Mouse (Mus musculus) thymus, postnatal 25 days (tissue): ENCODE results near the gene Gm21698.
"Not testable (repeated sequence)": the region's sequence is repeated elsewhere in the genome, so short reads cannot be mapped to it uniquely, and the experiment has no call there.

Source experiments
- DNase-seq: peaks from one replicate; pipeline ENCODE4 v3.0.0; 2022

The Gm21698 gene

DNA sequence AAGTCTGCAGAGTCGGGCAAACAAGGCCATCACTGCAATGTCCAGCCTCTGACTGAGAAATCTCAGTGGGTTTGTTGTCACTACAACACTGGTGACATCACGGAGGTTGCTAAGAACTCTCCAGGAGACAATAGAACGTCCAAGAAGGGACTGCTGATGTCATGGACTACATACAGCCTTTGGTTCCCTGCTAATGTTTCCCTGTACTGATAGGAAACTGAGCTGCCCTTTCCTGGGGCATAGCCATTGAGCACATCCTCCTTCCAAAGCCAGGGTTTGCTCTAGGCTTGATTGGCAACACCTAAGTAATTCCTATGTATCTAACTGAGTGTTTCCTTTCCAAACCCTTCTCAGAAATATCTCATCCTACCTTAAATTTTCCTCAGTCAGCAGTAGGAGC lies at the start of gene Gm21698:
Gm21698 (minus strand) TSS at position 101 of the 400 bp plus-strand sequence.
- DNase-seq, result not testable (repeated sequence)

DNA sequence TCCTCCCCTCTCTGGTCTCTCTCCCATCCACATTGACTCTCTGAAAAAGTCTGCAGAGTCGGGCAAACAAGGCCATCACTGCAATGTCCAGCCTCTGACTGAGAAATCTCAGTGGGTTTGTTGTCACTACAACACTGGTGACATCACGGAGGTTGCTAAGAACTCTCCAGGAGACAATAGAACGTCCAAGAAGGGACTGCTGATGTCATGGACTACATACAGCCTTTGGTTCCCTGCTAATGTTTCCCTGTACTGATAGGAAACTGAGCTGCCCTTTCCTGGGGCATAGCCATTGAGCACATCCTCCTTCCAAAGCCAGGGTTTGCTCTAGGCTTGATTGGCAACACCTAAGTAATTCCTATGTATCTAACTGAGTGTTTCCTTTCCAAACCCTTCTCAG lies 34.4 kb upstream of the Gm21698 start, which contains the start of gene Gm5862:
Gm5862 (minus strand) TSS at position 101 of the 400 bp plus-strand sequence.
- DNase-seq, result not testable (repeated sequence)

DNA sequence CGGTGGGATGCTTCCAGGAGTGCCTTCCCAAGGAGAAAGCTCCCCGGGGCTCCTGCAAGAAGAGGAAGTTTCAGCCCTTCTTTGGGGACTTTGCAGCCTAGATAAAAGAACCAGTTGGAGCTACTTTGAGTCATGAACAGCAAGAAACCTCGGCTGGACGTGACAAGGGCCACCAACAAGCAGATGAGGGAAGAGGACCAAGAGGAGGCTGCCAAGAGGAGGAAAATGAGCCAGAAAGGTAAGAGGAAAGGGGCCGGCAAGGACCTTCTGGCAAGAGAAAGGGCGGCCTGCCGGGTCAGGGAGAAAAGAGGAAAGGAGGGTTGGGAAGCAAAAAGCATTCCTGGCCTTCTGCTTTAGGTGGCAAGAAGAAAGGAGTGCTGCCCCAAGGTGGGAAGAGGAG lies 19.2 kb upstream of the Gm21698 start:
- DNase-seq, result not testable (repeated sequence)

DNA sequence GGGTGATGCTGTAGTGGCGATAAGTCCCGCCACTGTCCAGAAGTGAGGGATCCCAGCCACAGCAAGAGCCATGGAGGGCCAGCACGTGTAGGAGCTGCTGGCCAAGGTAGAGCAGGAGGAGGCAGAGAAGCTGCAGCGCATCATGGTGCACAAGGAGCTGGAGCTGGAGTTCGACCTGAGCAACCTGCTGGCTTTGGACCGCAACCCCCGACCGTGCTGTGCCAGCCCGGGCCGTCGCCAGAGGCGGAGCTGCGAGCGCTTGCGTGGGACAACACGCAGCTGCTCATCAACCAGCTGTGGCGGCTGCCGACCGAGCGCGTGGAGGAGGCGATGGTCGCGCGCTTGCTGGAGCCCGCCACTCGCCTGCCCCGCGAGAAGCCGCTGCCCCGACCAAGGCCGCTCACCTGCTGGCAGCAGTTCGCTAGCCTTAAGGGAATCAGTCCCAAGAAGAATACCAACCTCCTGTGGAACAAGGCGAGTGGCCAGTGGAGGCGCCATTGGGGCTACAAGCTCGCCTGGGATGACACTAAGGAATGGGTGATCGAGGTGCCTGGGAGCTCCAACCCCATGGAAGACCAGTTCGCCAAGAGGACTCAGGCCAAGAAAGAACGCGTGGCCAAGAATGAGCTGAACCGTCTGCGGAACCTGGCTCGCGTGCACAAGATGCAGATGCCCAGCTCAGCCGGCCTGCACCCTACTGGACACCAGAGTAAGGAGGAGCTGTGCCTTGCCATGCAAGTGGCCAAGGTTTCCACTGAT lies 18.7 kb upstream of the Gm21698 start:
- DNase-seq, result not testable (repeated sequence)

DNA sequence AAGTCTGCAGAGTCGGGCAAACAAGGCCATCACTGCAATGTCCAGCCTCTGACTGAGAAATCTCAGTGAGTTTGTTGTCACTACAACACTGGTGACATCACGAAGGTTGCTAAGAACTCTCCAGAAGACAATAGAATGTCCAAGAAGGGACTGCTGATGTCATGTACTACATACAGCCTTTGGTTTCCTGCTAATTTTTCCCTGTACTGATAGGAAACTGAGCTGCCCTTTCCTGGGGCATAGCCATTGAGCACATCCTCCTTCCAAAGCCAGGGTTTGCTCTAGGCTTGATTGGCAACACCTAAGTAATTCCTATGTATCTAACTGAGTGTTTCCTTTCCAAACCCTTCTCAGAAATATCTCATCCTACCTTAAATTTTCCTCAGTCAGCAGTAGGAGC lies 16.2 kb upstream of the Gm21698 start, which contains the start of gene Gm1979:
Gm1979 (minus strand) TSS at position 101 of the 400 bp plus-strand sequence.
- DNase-seq, result not testable (repeated sequence)

DNA sequence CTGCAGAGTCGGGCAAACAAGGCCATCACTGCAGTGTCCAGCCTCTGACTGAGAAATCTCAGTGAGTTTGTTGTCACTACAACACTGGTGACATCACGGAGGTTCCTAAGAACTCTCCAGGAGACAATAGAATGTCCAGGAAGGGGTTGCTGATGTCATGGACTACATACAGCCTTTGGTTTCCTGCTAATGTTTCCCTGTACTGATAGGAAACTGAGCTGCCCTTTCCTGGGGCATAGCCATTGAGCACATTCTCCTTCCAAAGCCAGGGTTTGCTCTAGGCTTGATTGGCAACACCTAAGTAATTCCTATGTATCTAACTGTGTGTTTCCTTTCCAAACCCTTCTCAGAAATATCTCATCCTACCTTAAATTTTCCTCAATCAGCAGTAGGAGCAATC lies 15.9 kb downstream of the Gm21698 start, which contains the start of gene Gm21680:
Gm21680 (minus strand) TSS at position 101 of the 400 bp plus-strand sequence.
- not testable (repeated sequence) for DNase-seq

DNA sequence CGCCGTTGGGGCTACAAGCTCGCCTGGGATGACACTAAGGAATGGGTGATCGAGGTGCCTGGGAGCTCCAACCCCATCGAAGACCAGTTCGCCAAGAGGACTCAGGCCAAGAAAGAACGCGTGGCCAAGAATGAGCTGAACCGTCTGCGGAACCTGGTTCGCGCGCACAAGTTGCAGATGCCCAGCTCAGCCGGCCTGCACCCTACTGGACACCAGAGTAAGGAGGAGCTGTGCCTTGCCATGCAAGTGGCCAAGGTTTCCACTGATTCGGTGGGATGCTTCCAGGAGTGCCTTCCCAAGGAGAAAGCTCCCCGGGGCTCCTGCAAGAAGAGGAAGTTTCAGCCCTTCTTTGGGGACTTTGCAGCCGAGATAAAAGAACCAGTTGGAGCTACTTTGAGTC lies 31.4 kb downstream of the Gm21698 start:
- DNase-seq, result not testable (repeated sequence)

DNA sequence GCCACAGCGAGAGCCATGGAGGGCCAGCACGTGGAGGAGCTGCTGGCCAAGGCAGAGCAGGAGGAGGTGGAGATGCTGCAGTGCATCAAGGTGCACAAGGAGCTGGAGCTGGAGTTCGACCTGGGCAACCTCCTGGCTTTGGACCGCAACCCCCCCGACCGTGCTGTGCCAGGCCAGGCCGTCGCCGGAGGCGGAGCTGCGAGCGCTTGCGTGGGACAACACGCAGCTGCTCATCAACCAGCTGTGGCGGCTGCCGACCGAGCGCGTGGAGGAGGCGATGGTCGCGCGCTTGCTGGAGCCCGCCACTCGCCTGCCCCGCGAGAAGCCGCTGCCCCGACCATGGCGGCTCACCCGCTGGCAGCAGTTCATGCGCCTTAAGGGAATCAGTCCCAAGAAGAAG lies 31.8 kb downstream of the Gm21698 start:
- not testable (repeated sequence) for DNase-seq

DNA sequence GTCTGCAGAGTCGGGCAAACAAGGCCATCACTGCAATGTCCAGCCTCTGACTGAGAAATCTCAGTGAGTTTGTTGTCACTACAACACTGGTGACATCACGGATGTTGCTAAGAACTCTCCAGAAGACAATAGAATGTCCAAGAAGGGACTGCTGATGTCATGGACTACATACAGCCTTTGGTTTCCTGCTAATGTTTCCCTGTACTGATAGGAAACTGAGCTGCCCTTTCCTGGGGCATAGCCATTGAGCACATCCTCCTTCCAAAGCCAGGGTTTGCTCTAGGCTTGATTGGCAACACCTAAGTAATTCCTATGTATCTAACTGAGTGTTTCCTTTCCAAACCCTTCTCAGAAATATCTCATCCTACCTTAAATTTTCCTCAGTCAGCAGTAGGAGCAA lies 34.1 kb downstream of the Gm21698 start, which contains the start of gene Gm21671:
Gm21671 (minus strand) TSS at position 101 of the 400 bp plus-strand sequence.
- not testable (repeated sequence) for DNase-seq

DNA sequence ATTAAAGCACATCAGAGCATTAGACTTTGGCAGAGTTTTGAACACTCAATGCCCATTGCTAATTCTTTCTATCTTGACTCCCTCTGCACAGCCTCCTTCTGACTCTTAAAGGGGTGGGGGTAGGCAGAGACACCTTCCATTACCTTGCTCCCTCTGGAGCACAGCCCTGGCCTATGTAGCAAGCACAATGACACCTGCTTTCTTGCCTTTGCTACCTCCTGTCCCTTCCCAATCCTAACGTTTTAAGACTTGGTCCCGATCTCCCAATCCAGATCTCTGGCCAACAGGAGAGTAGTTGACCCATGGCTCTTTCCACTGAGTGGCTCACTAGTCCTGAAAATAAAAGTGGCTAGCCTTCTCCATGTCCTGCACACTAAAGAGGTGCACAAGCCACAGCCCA lies 43.1 kb downstream of the Gm21698 start:
- not testable (repeated sequence) for DNase-seq

DNA sequence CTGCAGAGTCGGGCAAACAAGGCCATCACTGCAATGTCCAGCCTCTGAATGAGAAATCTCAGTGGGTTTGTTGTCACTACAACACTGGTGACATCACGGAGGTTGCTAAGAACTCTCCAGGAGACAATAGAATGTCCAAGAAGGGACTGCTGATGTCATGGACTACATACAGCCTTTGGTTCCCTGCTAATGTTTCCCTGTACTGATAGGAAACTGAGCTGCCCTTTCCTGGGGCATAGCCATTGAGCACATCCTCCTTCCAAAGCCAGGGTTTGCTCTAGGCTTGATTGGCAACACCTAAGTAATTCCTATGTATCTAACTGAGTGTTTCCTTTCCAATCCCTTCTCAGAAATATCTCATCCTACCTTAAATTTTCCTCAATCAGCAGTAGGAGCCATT lies 46.2 kb downstream of the Gm21698 start, which contains the start of gene Gm21663:
Gm21663 (minus strand) TSS at position 101 of the 400 bp plus-strand sequence.
- DNase-seq, result not testable (repeated sequence)
